Mouse (Mus musculus): ENCODE data around the gene Rin2.

- no peak for TF ChIP-seq EP300 (IDR thresholded peaks at IDR 0.05; ENCODE audit: insufficient read depth, low read depth, low read length)
- TF ChIP-seq CTCF (IDR thresholded peaks at IDR 0.05; ENCODE audit: low read depth, low read length), result no peak
- no peak for TF ChIP-seq POLR2A (IDR thresholded peaks at IDR 0.05; ENCODE audit: insufficient read depth, low read length)
Measured at GRCm38 (mm10) chr2:145881932-145882331, 206.9 kb downstream of the Rin2 start.

Measured in ES-Bruce4 (cell line).